Mouse (Mus musculus) cerebellum, adult 2 months (tissue): ENCODE measurements at regions not wholly inside any gene's neighbourhood (a gene's known extent, or its start where the extent isn't known, plus 50 kb on each side); places are given as distances from the start of the nearest gene placed in this dataset.
A peak's percentile ranks its signal among the peaks of the same experiment; 100 is the strongest.

ENCODE experiments used
- DNase-seq, 2 experiments: peaks; one replicate each; pipeline ENCODE4 v3.0.0; 2021
- H3K27ac ChIP-seq: fragments of 200-500 bp; 2 replicates; pipeline ENCODE4 v1.5.1; 2012; ENCODE audit warnings: low read length, control low read depth, inconsistent platforms; ENCODE audit not compliant: insufficient read depth
- H3K27me3 ChIP-seq: fragments of 200-500 bp; 2 replicates; pipeline ENCODE4 v1.6.1; 2012; ENCODE audit warnings: inconsistent platforms, mild to moderate bottlenecking, low read length, moderate library complexity; ENCODE audit not compliant: control insufficient read depth, insufficient read depth
- H3K4me1 ChIP-seq: fragments of 200-500 bp; 2 replicates; pipeline ENCODE4 v1.6.1; 2011; ENCODE audit warnings: low read length; ENCODE audit not compliant: control insufficient read depth, insufficient read depth
- H3K4me3 ChIP-seq: fragments of 200-500 bp; replicated peaks from 2 replicates; pipeline ENCODE3; 2011; ENCODE audit warnings: mild to moderate bottlenecking, low read depth, low read length, control low read depth; ENCODE audit not compliant: insufficient read depth
- CTCF ChIP-seq: fragments of 200-500 bp; IDR thresholded peaks from 2 replicates; pipeline ENCODE4 v1.5.1; 2011; ENCODE audit warnings: low read depth, mild to moderate bottlenecking, control low read depth, low read length, moderate library complexity, borderline replicate concordance; ENCODE audit not compliant: insufficient read depth
- POLR2A ChIP-seq: fragments of 200-500 bp; IDR thresholded peaks from 2 replicates; pipeline ENCODE4 v1.6.1; 2011; ENCODE audit warnings: low read length, control low read depth, borderline replicate concordance; ENCODE audit not compliant: insufficient read depth
- WGBS: fragments of 180-500 bp; shearing (Covaris S2); methylation state at CpG from one replicate; pipeline ENCODE4 v1.1.7; 2018; 5-methylcytosine and 5-hydroxymethylcytosine counted together

DNA sequence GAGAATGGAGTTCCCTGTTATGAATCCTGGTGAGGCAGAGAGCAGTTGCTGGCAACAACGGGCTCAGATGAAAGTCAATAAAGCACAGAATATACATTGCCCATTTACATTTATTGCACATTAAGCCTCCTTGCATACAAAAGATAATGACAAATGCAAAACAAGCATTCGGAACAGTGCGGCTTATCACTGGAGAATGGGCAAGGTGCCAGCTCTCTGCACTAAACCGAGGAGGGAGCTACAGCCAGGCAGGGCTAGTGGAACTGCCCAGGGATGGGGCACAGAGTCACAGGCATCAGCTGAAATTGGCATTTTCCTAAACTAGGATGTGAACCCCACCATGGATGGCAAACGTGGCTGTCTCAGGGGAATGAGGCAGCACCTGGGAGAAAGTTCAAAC, 2514.8 kb upstream of the 5930422O12Rik start:
- TF ChIP-seq CTCF (no peak), POLR2A (no peak)
- H3K27ac ChIP-seq, result no peak overlapping the region
- no peaks in the 10 kb centered on the region for H3K27me3 ChIP-seq
- H3K4me3 ChIP-seq, result no peak overlapping the region
- no peaks in the 10 kb centered on the region for H3K4me1 ChIP-seq
- 31% methylated on average over 5 of the region's 5 CpGs for WGBS
- DNase-seq, result no peak

GRCm38 (mm10) chr8:30915127-30915526, 2513.4 kb upstream of the 5930422O12Rik start:
- Histone ChIP-seq H3K27ac (no peak overlapping the region), H3K4me1 (no peaks in the 10 kb centered on the region), H3K27me3 (no peaks in the 10 kb centered on the region), H3K4me3 (no peak overlapping the region)
- DNase-seq, result no peak
- no peak for TF ChIP-seq POLR2A
- TF ChIP-seq CTCF, result no peak
- WGBS, result 75% methylated on average over 7 of the region's 7 CpGs

- peak in 1 of 2 experiments; percentile 11 for DNase-seq
- H3K4me3 ChIP-seq, result peak overlapping the region; percentile 44
- H3K27ac ChIP-seq, result no peak overlapping the region
- H3K4me1 ChIP-seq, result no peaks in the 10 kb centered on the region
- no peaks in the 10 kb centered on the region for H3K27me3 ChIP-seq
- TF ChIP-seq CTCF, result no peak
- TF ChIP-seq POLR2A, result no peak
- WGBS, result 6% methylated on average over 13 of the region's 13 CpGs
Observed at GRCm38 (mm10) chr8:30915601-30916171, 2512.8 kb upstream of the 5930422O12Rik start.

GRCm38 (mm10) chr8:30916184-30916751, 2512.2 kb upstream of the 5930422O12Rik start:
- H3K4me3 ChIP-seq, result peak overlapping the region; percentile 44
- 6% methylated on average over 12 of the region's 12 CpGs for WGBS
- peak in 1 of 2 experiments; percentile 18 for DNase-seq
- no peak for TF ChIP-seq CTCF
- no peak for TF ChIP-seq POLR2A
- H3K27me3 ChIP-seq, result no peaks in the 10 kb centered on the region
- H3K4me1 ChIP-seq, result no peaks in the 10 kb centered on the region
- H3K27ac ChIP-seq, result no peak overlapping the region

DNA sequence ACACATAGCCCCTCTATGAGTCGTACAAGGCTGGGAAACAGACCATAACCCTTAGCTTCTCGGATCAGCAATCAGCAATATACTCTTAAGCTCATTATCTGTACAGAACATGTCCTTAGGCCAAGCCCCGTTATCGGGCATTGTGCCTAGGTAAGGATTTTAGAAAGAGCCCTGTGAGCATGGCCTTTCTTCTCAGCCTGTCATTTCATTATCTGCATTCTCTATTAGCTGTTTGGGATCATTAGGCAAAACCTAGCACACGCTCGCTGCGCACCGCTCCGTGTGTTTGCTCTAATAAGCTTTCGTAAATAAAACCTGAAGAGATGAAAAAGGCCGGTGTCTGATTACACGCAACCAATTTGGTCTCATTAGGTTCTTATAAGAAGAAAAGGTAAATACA, 2507.1 kb upstream of the 5930422O12Rik start:
- H3K27ac ChIP-seq, result no peak overlapping the region
- no peak overlapping the region for H3K4me3 ChIP-seq
- H3K4me1 ChIP-seq, result 0 out of 2 replicates have a peak, but pooled peaks cover 3% of the 10 kb centered on the region
- TF ChIP-seq CTCF, result no peak
- TF ChIP-seq POLR2A, result no peak
- no peak for DNase-seq
- H3K27me3 ChIP-seq, result no peaks in the 10 kb centered on the region
- WGBS, result 94% methylated on average over 12 of the region's 12 CpGs

GRCm38 (mm10) chr8:30923301-30924159, 2505.0 kb upstream of the 5930422O12Rik start:
- DNase-seq, result peak; percentile 61 to 64
- H3K4me1 ChIP-seq, result 0 out of 2 replicates have a peak, but pooled peaks cover 3% of the 10 kb centered on the region
- WGBS, result 32% methylated on average over 18 of the region's 18 CpGs
- TF ChIP-seq POLR2A (no peak), CTCF (peak; percentile 80)
- no peaks in the 10 kb centered on the region for H3K27me3 ChIP-seq
- H3K27ac ChIP-seq, result no peak overlapping the region
- no peak overlapping the region for H3K4me3 ChIP-seq

GRCm38 (mm10) chr8:30924160-30924534, 2504.4 kb upstream of the 5930422O12Rik start:
- Histone ChIP-seq H3K27me3 (no peaks in the 10 kb centered on the region), H3K4me3 (no peak overlapping the region), H3K27ac (no peak overlapping the region), H3K4me1 (0 out of 2 replicates have a peak, but pooled peaks cover 3% of the 10 kb centered on the region)
- DNase-seq, result no peak
- TF ChIP-seq CTCF (no peak), POLR2A (no peak)
- WGBS, result 38% methylated on average over 5 of the region's 5 CpGs
